Mouse (Mus musculus): ENCODE measurements around the gene Cnot2.
"Not testable (repeated sequence)": the region's sequence is repeated elsewhere in the genome, so short reads cannot be mapped to it uniquely, and the experiment has no call there.

Cnot2 gene

DNA sequence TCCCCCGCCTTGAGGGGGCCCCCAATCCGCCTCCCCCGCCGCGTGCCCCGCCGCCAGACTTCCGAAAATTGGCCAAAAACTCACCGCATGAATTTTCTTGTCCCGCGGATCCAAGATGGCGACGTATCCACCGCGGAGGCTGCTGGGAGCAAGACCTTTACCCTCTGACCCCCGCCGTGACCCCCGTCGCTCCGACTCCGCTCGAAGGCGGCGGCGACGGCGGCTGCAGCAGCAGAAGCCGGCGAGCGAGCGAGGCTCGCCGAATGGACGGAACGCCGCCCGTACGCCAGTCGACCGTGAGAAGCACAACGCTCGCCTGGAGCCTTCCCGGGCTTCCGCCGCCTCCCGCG is at the start of gene Cnot2:
Gene Cnot2 (minus strand): TSS at position 143 of the 350 bp plus-strand sequence.
- DNase-seq (ENCODE audit: extremely low spot score), result peak; percentile 96

DNA sequence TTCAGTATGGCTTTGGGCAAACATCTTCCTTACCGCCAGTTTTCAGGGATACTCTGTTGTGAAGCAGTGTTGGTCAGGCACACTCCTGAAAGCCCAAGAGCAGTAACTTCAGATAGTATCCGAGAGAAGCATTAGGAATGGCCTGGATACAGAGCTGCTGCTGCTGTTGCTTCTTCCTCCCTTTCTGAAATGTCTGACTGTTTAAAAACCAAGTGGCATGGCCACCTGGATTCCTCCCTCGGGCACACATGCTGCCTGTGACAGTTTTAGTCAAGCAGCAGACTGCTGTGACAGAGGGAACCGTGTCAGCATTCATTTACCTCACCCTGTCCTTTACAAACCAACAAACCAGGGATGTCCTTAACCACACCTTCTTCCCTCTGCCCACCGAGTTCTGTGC is 47.6 kb upstream of the Cnot2 start:
- no peak for DNase-seq (ENCODE audit: extremely low spot score)

DNA sequence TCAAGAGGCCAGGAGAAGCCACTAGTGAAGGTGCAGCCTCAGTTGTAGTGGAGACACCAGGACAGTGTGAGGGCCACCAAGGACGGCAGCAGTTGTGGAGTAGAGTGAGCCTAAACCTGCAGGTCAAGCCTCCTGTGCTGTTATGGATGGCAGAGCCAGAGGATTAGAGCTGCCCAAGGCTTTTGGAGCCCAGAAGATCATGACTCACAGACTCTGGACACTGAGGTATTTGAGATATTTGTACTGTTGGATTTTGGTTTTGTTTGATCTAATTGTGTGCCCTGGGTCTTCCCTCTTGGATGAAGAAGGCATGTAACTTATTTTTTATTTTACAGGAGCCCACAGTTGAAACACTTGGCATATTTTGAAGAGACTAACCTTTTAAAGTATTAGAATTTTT is 44.7 kb upstream of the Cnot2 start:
- DNase-seq (ENCODE audit: extremely low spot score), result no peak

DNA sequence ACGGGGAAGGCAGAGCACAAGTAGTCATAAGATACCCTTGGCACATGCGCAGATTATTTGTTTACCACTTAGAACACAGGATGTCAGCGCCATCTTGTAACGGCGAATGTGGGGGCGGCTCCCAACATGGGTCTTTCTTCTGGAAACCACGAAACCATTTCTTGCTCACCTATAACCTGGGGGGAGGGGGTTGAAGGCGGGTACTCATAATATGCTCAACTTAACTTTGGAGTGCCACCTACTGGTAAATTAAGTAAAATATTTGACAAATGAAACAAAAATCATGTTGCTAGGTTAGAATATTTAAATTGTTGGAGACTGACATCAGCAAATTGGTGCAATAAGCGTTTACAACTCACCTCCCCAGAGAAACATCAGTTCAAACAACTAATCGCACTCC is 31.9 kb upstream of the Cnot2 start:
- not testable (repeated sequence) for DNase-seq (ENCODE audit: extremely low spot score)

DNA sequence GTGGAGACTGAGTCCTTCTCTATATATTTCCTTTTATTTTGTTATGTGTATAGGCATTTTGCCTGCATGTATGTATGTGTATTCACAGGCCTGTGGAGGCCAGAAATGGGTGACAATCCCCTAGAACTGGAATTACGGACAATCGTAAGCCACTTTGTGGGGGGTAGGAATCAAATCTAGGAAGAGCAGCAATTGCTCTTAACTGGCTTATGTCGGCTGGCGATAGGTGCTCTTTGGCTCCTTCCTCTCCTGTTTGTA is 23.5 kb upstream of the Cnot2 start:
- no peak for DNase-seq (ENCODE audit: extremely low spot score)

DNA sequence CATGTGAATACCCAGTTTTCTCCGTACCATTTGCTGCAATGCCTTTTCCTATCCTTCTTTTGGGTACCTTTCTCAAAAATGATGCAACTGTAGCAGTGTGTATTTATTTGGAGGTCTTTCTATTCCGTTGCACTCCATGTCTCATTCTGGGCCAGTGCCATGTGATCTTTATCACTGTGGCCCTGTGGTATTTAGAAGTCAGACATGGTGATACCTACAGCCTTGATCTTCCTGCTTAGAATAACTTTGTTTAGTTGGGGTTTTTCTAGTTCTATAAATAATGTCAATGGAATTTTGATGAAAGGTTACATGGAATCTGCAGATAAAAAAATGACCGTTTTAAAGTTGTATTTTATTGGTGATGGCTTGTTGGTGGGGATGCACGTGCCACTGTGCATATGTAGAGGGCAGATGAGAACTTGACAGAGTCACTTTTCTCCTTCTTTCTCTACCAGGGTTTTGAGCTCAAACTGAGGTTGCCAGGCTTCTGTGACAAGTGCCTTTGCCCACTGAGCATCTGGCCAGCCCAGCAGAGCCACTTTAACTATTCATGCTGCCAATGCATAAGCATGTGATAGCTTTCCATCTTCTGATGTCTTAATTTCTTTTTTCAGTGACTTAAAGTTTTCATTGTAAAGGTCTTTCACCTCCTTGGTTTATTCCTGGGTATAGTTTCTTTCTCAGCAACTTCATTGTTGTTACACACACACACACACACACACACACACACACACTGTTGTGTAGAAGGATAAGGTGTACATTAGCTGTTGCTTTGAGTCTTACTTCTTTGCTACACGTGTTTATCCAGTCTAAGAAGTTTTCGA is 23.0 kb upstream of the Cnot2 start:
- DNase-seq (ENCODE audit: extremely low spot score), result no peak

- no peak for DNase-seq (ENCODE audit: extremely low spot score)
Observed at GRCm38 (mm10) chr10:116599056-116599850, 17.9 kb upstream of the Cnot2 start.

- peak; percentile 26 for DNase-seq (ENCODE audit: extremely low spot score)
Observed at GRCm38 (mm10) chr10:116582738-116583137, 1.4 kb upstream of the Cnot2 start.

DNA sequence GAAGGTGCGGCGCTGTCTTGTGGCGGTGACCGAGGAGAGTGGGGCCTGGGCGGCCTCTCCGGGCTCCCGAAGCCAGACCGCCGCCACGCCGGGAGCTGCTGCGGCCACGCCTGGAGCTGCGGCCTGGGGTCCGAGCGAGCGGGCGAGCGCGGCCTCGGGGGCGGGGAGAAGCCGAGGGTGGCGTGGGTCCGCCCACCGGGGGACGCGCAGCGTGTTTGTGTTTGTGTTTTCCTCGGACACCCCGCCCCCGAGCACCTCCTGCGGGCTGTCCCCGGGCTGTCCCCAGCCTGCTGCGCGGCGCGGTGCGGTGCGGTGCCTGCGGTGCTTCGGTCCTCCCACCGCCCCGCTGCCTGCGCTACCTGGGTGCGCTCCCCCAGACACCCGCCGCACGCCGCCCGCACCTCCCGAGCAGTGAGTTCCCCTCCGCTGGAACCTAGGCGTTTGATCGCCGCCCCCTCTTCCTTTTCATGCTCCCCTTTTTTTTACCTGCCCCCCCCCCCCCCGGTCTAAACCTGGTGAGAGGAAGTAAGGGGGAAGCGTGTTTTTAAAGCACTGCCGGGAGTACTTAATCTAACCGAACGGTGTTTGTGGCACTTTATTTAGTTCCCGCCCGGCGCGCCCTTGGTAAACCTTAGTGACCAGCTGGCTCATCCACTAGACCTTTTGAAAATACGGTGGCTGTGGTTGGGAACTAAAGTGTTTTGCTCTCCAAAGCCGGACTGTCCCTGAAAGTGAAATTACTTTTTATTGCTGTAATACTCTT is 589 bp upstream of the Cnot2 start:
- DNase-seq (ENCODE audit: extremely low spot score), result no peak

DNA sequence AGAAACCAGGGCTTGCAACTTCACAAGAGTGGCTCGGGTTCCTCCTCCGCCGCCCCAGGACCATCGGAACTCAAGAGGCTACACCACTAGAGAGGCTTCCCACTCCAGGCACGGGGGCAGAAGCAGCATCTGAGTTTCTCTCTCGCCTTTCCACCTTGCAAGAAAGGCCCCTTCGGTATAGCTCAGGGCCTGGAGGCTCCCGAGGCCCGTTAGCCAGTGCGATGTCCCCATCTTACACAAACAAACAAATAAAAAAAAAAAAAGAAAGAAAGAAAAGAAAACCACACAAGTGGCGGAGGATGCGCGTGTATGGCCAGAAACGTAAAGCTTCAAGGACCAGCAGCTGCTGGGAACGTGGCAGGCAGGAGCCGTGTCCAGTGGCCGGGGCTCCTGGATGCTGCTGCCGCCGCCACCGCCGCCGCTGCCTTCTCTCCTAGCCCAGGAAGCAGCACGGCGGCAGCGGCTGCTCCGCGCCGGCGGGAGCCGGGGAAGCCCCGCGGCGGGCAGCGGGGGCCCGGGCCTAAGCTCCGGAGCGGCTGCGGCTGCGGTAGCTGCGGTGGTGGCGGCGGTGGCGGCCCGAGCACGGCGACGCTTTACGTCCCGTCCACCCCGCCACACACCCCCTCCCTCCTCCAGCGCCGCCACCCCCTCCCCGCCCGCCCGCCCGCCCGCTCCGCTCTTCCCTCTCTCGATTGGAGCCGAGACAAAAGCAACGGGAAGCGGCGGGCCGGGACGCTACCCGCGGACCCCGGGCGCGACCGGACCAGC is 536 bp downstream of the Cnot2 start:
- DNase-seq (ENCODE audit: extremely low spot score), result peak; percentile 59

GRCm38 (mm10) chr10:116579478-116579877 is 1.8 kb downstream of the Cnot2 start:
- no peak for DNase-seq (ENCODE audit: extremely low spot score)

GRCm38 (mm10) chr10:116578375-116578774 is 2.9 kb downstream of the Cnot2 start:
- no peak for DNase-seq (ENCODE audit: extremely low spot score)

DNA sequence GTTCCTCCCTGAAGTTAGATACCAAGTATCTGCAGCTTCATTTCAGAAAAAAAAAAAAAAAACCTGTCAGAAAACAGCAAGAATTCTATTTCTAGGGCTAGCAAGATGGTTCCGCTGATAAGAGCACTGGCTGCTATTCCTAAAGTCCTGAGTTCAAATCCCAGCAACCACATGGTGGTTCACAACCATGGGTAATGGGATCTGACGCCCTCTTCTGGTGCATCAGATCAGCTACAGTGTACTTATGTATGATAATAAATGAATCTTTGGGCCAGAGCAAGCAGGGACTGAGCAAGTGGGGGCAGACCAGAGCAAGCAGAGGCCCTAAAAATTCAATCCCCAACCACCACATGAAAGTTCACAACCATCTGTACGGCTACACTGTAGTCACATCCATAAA is 4.1 kb downstream of the Cnot2 start:
- no peak for DNase-seq (ENCODE audit: extremely low spot score)

DNA sequence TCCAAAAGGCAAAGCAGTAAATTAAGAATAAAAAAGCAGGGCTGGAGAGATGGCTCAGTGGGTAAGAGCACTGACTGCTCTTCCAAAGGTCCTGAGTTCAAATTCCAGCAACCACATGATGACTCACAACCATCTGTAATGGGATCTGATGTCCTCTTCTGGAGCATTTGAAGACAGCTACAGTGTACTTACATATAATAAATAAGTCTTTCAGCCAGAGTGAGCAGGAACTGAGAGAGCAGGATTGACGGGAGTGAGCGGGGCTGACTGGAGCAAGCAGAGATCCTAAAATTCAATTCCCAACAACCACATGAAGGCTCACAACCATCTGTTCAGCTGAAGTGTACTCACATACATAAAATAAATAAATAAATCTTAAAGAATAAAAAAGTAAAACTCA is 5.2 kb downstream of the Cnot2 start:
- DNase-seq (ENCODE audit: extremely low spot score), result not testable (repeated sequence)

- DNase-seq (ENCODE audit: extremely low spot score), result no peak
Observed at GRCm38 (mm10) chr10:116570526-116570925, 10.8 kb downstream of the Cnot2 start.

- DNase-seq (ENCODE audit: extremely low spot score), result no peak
Observed at GRCm38 (mm10) chr10:116568539-116568938, 12.8 kb downstream of the Cnot2 start.

- DNase-seq (ENCODE audit: extremely low spot score), result no peak
Observed at GRCm38 (mm10) chr10:116567491-116568405, 13.6 kb downstream of the Cnot2 start.

DNA sequence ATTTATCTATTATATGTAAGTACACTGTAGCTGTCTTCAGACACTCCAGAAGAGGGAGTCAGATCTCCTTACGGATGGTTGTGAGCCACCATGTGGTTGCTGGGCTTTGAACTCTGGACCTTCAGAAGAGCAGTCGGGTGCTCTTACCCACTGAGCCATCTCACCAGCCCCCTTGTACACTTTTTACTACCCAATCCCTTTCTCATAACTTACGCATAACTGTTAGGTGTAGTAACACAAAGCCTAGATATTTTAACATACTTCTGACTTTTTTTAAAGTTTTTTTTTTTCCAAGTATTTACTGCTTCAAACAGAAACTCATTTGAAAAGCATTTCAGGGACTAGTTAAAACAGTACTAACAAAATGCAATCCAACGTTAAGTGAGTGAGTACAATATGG is 14.8 kb downstream of the Cnot2 start:
- DNase-seq (ENCODE audit: extremely low spot score), result not testable (repeated sequence)

GRCm38 (mm10) chr10:116564828-116565602 is 16.3 kb downstream of the Cnot2 start:
- DNase-seq (ENCODE audit: extremely low spot score), result no peak

Data from embryo, embryonic 9.5 days (tissue).